Mouse (Mus musculus) liver, embryonic 15.5 days (tissue): Measurements from ENCODE around the gene Pknox2. TPM values are rescaled to one million over a fixed set of nuclear protein-coding genes. Genes with fewer than 3 reads are reported as not detected.

ENCODE experiments used
- ATAC-seq: fragments of 200-750 bp; cut with Nextera tagmentation; 2 replicates; pipeline ENCODE4 v1.8.0; 2017; ENCODE audit warnings: moderate number of reproducible peaks, mild to moderate bottlenecking, moderate library complexity; ENCODE audit not compliant: insufficient read depth
- H3K27ac ChIP-seq: fragments of 300-500 bp; sonication (generic); replicated peaks from 2 replicates; pipeline ENCODE4 v1.5.1; 2015; ENCODE audit warnings: mild to moderate bottlenecking, inconsistent platforms
- H3K27me3 ChIP-seq: fragments of 300-500 bp; sonication (generic); 2 replicates; pipeline ENCODE4 v1.6.1; 2015; ENCODE audit warnings: mild to moderate bottlenecking, inconsistent platforms
- H3K36me3 ChIP-seq: fragments of 300-500 bp; sonication (generic); replicated peaks from 2 replicates; pipeline ENCODE4 v1.6.1; 2015; ENCODE audit warnings: moderate library complexity, mild to moderate bottlenecking, inconsistent platforms
- H3K4me1 ChIP-seq: fragments of 300-500 bp; sonication (generic); replicated peaks from 2 replicates; pipeline ENCODE4 v1.6.1; 2015; ENCODE audit warnings: inconsistent platforms
- H3K4me2 ChIP-seq: fragments of 300-500 bp; sonication (generic); 2 replicates; pipeline ENCODE4 v1.6.1; 2015; ENCODE audit warnings: moderate library complexity, mild to moderate bottlenecking, inconsistent platforms
- H3K4me3 ChIP-seq: fragments of 300-500 bp; sonication (generic); replicated peaks from 2 replicates; pipeline ENCODE4 v1.5.1; 2015; ENCODE audit warnings: mild to moderate bottlenecking, inconsistent platforms
- H3K9ac ChIP-seq: fragments of 300-500 bp; sonication (generic); 2 replicates; pipeline ENCODE4 v1.6.1; 2015; ENCODE audit warnings: moderate library complexity, mild to moderate bottlenecking, inconsistent platforms
- H3K9me3 ChIP-seq: fragments of 300-500 bp; sonication (generic); replicated peaks from 2 replicates; pipeline ENCODE4 v1.6.1; 2016; ENCODE audit warnings: inconsistent platforms
- WGBS: fragments of 180-500 bp; shearing (Covaris S2); methylation state at CpG from one replicate; pipeline ENCODE4 v1.1.7; 2015; ENCODE audit warnings: mixed read lengths; ENCODE audit not compliant: insufficient replicate concordance; 5-methylcytosine and 5-hydroxymethylcytosine counted together
- polyA plus RNA-seq: library from polyadenylated mRNA; unstranded; fragments of >200 nt; fragmentation: Nextera tagmentation; extraction: Ambion mirVana; gene quantifications from 2 replicates; pipeline ENCODE4 v1.2.1, GENCODE M21; 2015

Pknox2 gene
- 0.38 and 0.44 TPM in 2 replicates for polyA plus RNA-seq

GRCm38 (mm10) chr9:37147359-37147685, at the start of gene Pknox2:
Gene Pknox2, minus strand, starts transcription at chr9:37147407.
- Histone ChIP-seq H3K4me3 (peak within 1 kb of the TSS; percentile 51), H3K4me2 (peak within 1 kb of the TSS; percentile 69), H3K36me3 (no peaks in the 10 kb centered on the region), H3K27ac (0 out of 2 replicates have a peak within 1 kb of the TSS, but pooled peaks have one; percentile 19), H3K9ac (peak within 1 kb of the TSS; percentile 25; the same call in 1 of the 2 replicates), H3K4me1 (no peaks in the 10 kb centered on the region), H3K9me3 (no peaks in the 10 kb centered on the region), H3K27me3 (peaks cover 70% of the 10 kb centered on the region)
- ATAC-seq: peak; percentile 50; the same call in 1 of the 2 replicates
- 1% methylated on average over 9 of the region's 13 CpGs for WGBS

GRCm38 (mm10) chr9:37188024-37188423, 40.8 kb upstream of the Pknox2 start:
- Histone ChIP-seq H3K9me3 (no peaks in the 10 kb centered on the region), H3K4me2 (no peak overlapping the region), H3K27me3 (no peaks in the 10 kb centered on the region), H3K4me1 (no peaks in the 10 kb centered on the region), H3K9ac (no peak overlapping the region), H3K36me3 (no peaks in the 10 kb centered on the region), H3K4me3 (no peak overlapping the region), H3K27ac (no peak overlapping the region)
- no peak for ATAC-seq
- 53% methylated on average over 3 of the region's 3 CpGs for WGBS

GRCm38 (mm10) chr9:37187407-37187806, 40.2 kb upstream of the Pknox2 start:
- H3K4me2 ChIP-seq: no peak overlapping the region
- H3K9me3 ChIP-seq: no peaks in the 10 kb centered on the region
- H3K27ac ChIP-seq: no peak overlapping the region
- 62% methylated on average over 5 of the region's 5 CpGs for WGBS
- H3K27me3 ChIP-seq: no peaks in the 10 kb centered on the region
- no peak overlapping the region for H3K9ac ChIP-seq
- no peak for ATAC-seq
- H3K4me1 ChIP-seq: no peaks in the 10 kb centered on the region
- H3K36me3 ChIP-seq: no peaks in the 10 kb centered on the region
- H3K4me3 ChIP-seq: no peak overlapping the region

GRCm38 (mm10) chr9:37183176-37183575, 36.0 kb upstream of the Pknox2 start:
- Histone ChIP-seq H3K4me1 (no peaks in the 10 kb centered on the region), H3K27me3 (no peaks in the 10 kb centered on the region), H3K27ac (no peak overlapping the region), H3K36me3 (no peaks in the 10 kb centered on the region), H3K4me2 (no peak overlapping the region), H3K9ac (no peak overlapping the region), H3K9me3 (no peaks in the 10 kb centered on the region), H3K4me3 (no peak overlapping the region)
- 37% methylated on average over 2 of the region's 2 CpGs for WGBS
- ATAC-seq: no peak

GRCm38 (mm10) chr9:37181596-37181995, 34.4 kb upstream of the Pknox2 start:
- Histone ChIP-seq H3K36me3 (no peaks in the 10 kb centered on the region), H3K27ac (no peak overlapping the region), H3K27me3 (no peaks in the 10 kb centered on the region), H3K4me1 (no peaks in the 10 kb centered on the region), H3K9me3 (no peaks in the 10 kb centered on the region), H3K4me2 (no peak overlapping the region), H3K9ac (no peak overlapping the region), H3K4me3 (no peak overlapping the region)
- ATAC-seq: no peak
- 55% methylated on average over 5 of the region's 5 CpGs for WGBS

GRCm38 (mm10) chr9:37179596-37179995, 32.4 kb upstream of the Pknox2 start:
- no peaks in the 10 kb centered on the region for H3K36me3 ChIP-seq
- no peaks in the 10 kb centered on the region for H3K9me3 ChIP-seq
- no peak for ATAC-seq
- H3K27me3 ChIP-seq: peaks cover 5% of the 10 kb centered on the region; the same call in 1 of the 2 replicates
- 60% methylated on average over 4 of the region's 4 CpGs for WGBS
- no peak overlapping the region for H3K4me2 ChIP-seq
- no peak overlapping the region for H3K27ac ChIP-seq
- no peaks in the 10 kb centered on the region for H3K4me1 ChIP-seq
- no peak overlapping the region for H3K9ac ChIP-seq
- H3K4me3 ChIP-seq: no peak overlapping the region

GRCm38 (mm10) chr9:37178911-37179310, 31.7 kb upstream of the Pknox2 start:
- no peak for ATAC-seq
- no peak overlapping the region for H3K27ac ChIP-seq
- H3K4me3 ChIP-seq: no peak overlapping the region
- no peaks in the 10 kb centered on the region for H3K9me3 ChIP-seq
- peaks cover 5% of the 10 kb centered on the region; the same call in 1 of the 2 replicates for H3K27me3 ChIP-seq
- no peak overlapping the region for H3K4me2 ChIP-seq
- no peaks in the 10 kb centered on the region for H3K4me1 ChIP-seq
- 40% methylated on average over 4 of the region's 4 CpGs for WGBS
- H3K36me3 ChIP-seq: no peaks in the 10 kb centered on the region
- H3K9ac ChIP-seq: no peak overlapping the region

GRCm38 (mm10) chr9:37177551-37177950, 30.3 kb upstream of the Pknox2 start:
- no peak overlapping the region for H3K27ac ChIP-seq
- 57% methylated on average over 8 of the region's 8 CpGs for WGBS
- no peak overlapping the region for H3K9ac ChIP-seq
- ATAC-seq: no peak
- H3K4me1 ChIP-seq: no peaks in the 10 kb centered on the region
- H3K36me3 ChIP-seq: no peaks in the 10 kb centered on the region
- no peaks in the 10 kb centered on the region for H3K9me3 ChIP-seq
- no peak overlapping the region for H3K4me2 ChIP-seq
- peaks cover 5% of the 10 kb centered on the region; the same call in 1 of the 2 replicates for H3K27me3 ChIP-seq
- H3K4me3 ChIP-seq: no peak overlapping the region

- ATAC-seq: no peak
Observed at GRCm38 (mm10) chr9:37177107-37177506, 29.9 kb upstream of the Pknox2 start.

GRCm38 (mm10) chr9:37176002-37176401, 28.8 kb upstream of the Pknox2 start:
- WGBS: 40% methylated on average over 3 of the region's 3 CpGs
- H3K9ac ChIP-seq: no peak overlapping the region
- no peak overlapping the region for H3K4me2 ChIP-seq
- H3K27ac ChIP-seq: no peak overlapping the region
- ATAC-seq: no peak
- H3K27me3 ChIP-seq: peaks cover 5% of the 10 kb centered on the region; the same call in 1 of the 2 replicates
- H3K4me1 ChIP-seq: no peaks in the 10 kb centered on the region
- no peaks in the 10 kb centered on the region for H3K36me3 ChIP-seq
- H3K4me3 ChIP-seq: no peak overlapping the region
- H3K9me3 ChIP-seq: no peaks in the 10 kb centered on the region

More at GRCm38 (mm10) chr9:37177107-37177506, 29.9 kb upstream of the Pknox2 start:
- Histone ChIP-seq H3K9ac (no peak overlapping the region), H3K4me2 (no peak overlapping the region), H3K27me3 (peaks cover 5% of the 10 kb centered on the region; the same call in 1 of the 2 replicates), H3K4me1 (no peaks in the 10 kb centered on the region), H3K36me3 (no peaks in the 10 kb centered on the region), H3K9me3 (no peaks in the 10 kb centered on the region), H3K27ac (no peak overlapping the region), H3K4me3 (no peak overlapping the region)
- WGBS: 1% methylated on average over 5 of the region's 5 CpGs

GRCm38 (mm10) chr9:37173376-37173775, 26.2 kb upstream of the Pknox2 start:
- 53% methylated on average over 5 of the region's 5 CpGs for WGBS

GRCm38 (mm10) chr9:37166899-37167298, 19.7 kb upstream of the Pknox2 start:
- no peaks in the 10 kb centered on the region for H3K27me3 ChIP-seq
- H3K4me3 ChIP-seq: no peak overlapping the region
- H3K4me1 ChIP-seq: no peaks in the 10 kb centered on the region
- H3K9me3 ChIP-seq: no peaks in the 10 kb centered on the region
- 47% methylated on average over 2 of the region's 2 CpGs for WGBS
- no peak overlapping the region for H3K4me2 ChIP-seq
- no peak overlapping the region for H3K9ac ChIP-seq
- no peak overlapping the region for H3K27ac ChIP-seq
- no peaks in the 10 kb centered on the region for H3K36me3 ChIP-seq
- no peak for ATAC-seq

More at GRCm38 (mm10) chr9:37173376-37173775, 26.2 kb upstream of the Pknox2 start:
- Histone ChIP-seq H3K4me2 (no peak overlapping the region), H3K4me1 (no peaks in the 10 kb centered on the region), H3K9ac (no peak overlapping the region), H3K36me3 (no peaks in the 10 kb centered on the region), H3K27ac (no peak overlapping the region), H3K9me3 (no peaks in the 10 kb centered on the region), H3K27me3 (peaks cover 5% of the 10 kb centered on the region; the same call in 1 of the 2 replicates), H3K4me3 (no peak overlapping the region)
- ATAC-seq: no peak
